Mouse (Mus musculus) limb, embryonic 15.5 days (tissue): ENCODE results near the gene Stac2. TPM values are rescaled to one million over a fixed set of nuclear protein-coding genes. Genes with fewer than 3 reads are reported as not detected.

Experiments
- ATAC-seq: fragments of 200-750 bp; cut with Nextera tagmentation; 2 replicates; pipeline ENCODE4 v1.8.0; 2017; ENCODE audit warnings: low read depth, moderate TSS enrichment; ENCODE audit not compliant: insufficient number of reproducible peaks, low FRiP score, low TSS enrichment
- H3K27ac ChIP-seq: fragments of 300-500 bp; sonication (generic); 2 replicates; pipeline ENCODE4 v1.5.1; 2015; ENCODE audit warnings: moderate library complexity, mild to moderate bottlenecking, inconsistent platforms
- H3K27me3 ChIP-seq: fragments of 300-500 bp; sonication (generic); 2 replicates; pipeline ENCODE4 v1.6.1; 2015; ENCODE audit warnings: inconsistent platforms
- H3K36me3 ChIP-seq: fragments of 300-500 bp; sonication (generic); 2 replicates; pipeline ENCODE4 v1.6.1; 2015; ENCODE audit warnings: inconsistent platforms
- H3K4me1 ChIP-seq: fragments of 300-500 bp; sonication (generic); 2 replicates; pipeline ENCODE4 v1.6.1; 2015; ENCODE audit warnings: inconsistent platforms
- H3K4me2 ChIP-seq: fragments of 300-500 bp; sonication (generic); 2 replicates; pipeline ENCODE4 v1.6.1; 2015; ENCODE audit warnings: mild to moderate bottlenecking, inconsistent platforms
- H3K4me3 ChIP-seq: fragments of 300-500 bp; sonication (generic); 2 replicates; pipeline ENCODE4 v1.5.1; 2015; ENCODE audit warnings: mild to moderate bottlenecking, inconsistent platforms
- H3K9ac ChIP-seq: fragments of 300-500 bp; sonication (generic); 2 replicates; pipeline ENCODE4 v1.6.1; 2015; ENCODE audit warnings: inconsistent platforms
- H3K9me3 ChIP-seq: fragments of 300-500 bp; sonication (generic); 2 replicates; pipeline ENCODE4 v1.6.1; 2016; ENCODE audit warnings: inconsistent platforms
- WGBS: fragments of 180-500 bp; shearing (Covaris S2); methylation state at CpG from one replicate; pipeline ENCODE4 v1.1.7; 2015; 5-methylcytosine and 5-hydroxymethylcytosine counted together
- polyA plus RNA-seq: library from polyadenylated mRNA; unstranded; fragments of >200 nt; fragmentation: Nextera tagmentation; extraction: Ambion mirVana; gene quantifications from 2 replicates; pipeline ENCODE4 v1.2.1, GENCODE M21; 2015

Stac2 gene
- polyA plus RNA-seq, 1 experiment from 2014 or later: 0.68 TPM

DNA sequence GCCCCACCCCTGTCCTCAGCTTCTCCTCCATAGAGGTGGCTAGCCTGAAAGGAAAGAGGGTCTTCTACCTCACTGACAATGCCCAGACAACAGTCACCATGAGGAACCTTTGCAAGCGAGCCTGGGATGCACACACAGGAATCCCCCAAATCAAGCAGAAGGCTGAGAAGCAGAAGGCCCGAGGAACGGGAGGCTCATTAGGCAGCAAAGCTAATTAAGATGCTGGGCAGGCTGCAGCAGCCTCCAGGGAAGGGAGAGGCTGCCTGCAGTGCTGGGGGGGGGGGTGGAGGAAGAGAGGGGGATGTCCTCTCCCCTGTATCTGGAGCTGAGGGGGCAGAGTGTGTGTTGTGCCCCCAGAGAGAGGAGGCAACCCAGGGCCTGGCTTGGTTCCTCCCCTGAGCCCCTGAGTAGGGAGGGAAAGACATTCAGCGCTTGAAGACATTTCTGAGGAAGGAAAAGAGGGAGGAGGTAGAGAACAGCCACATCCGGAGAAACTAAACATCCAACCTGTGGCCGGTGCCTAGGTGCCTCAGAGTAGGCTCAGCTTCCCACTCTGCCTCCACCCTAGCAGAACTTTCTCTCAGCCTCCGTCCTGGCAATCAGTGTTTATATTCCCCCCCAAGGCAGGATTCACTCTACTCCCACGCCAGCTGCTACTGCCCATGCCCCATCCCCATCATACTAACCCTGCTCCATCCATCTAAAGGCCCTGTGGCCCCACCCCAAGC, 33.2 kb downstream of the Stac2 start:
- H3K4me2 ChIP-seq: peak overlapping the region; percentile 19; the same call in 1 of the 2 replicates
- 25% methylated on average over 8 of the region's 8 CpGs for WGBS

DNA sequence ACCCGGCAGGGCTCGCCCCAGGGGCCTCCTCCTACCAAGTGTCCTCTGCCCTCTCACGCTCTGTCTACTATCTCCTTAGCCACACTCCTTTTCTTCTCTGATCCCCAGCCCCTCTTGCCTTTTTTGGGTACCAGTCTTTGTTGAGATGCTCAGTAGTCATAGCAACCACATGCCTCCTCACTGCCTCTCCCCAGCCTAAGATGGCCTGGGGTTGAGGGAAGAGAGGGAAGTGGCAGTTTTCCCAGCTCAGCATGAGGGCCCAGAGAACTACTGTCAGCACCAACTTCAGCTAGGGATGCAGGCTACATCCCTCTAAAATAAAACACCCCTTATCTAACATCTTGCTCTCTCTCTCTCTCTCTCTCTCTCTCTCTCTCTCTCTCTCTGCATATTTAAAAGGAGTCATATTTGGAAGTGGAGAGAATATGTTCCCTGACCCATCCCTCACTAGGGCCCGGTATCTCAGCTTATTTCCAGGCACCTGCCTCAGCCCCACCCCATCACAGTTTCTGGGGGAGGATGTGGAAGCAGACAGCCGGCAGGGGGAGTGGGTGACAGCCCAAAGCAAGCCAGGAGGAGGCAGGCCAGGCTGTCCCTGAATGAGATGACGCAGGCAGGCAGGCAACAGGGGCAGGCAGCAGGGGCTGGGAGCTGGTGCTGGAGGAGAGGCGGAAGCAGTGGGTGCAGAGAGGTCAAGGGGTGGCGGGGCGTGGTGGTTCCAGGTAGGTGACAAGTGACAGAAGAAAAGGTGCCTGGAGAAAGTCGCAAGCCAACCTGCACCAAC, 34.2 kb downstream of the Stac2 start:
- no peaks in the 10 kb centered on the region for H3K9me3 ChIP-seq
- no peak overlapping the region for H3K4me2 ChIP-seq
- H3K9ac ChIP-seq: no peak overlapping the region
- H3K27me3 ChIP-seq: no peaks in the 10 kb centered on the region
- H3K27ac ChIP-seq: no peak overlapping the region
- H3K36me3 ChIP-seq: peaks cover 41% of the 10 kb centered on the region
- peaks cover 38% of the 10 kb centered on the region for H3K4me1 ChIP-seq
- WGBS: 51% methylated on average over 10 of the region's 10 CpGs
- ATAC-seq: no peak
- no peak overlapping the region for H3K4me3 ChIP-seq

More for the DNA sequence above, 33.2 kb downstream of the Stac2 start:
- peak overlapping the region; percentile 43 for H3K27ac ChIP-seq
- ATAC-seq: no peak
- H3K4me1 ChIP-seq: peaks cover 38% of the 10 kb centered on the region
- no peaks in the 10 kb centered on the region for H3K9me3 ChIP-seq
- no peak overlapping the region for H3K9ac ChIP-seq
- no peaks in the 10 kb centered on the region for H3K27me3 ChIP-seq
- peak overlapping the region; percentile 10; the same call in 1 of the 2 replicates for H3K4me3 ChIP-seq
- H3K36me3 ChIP-seq: peaks cover 33% of the 10 kb centered on the region

DNA sequence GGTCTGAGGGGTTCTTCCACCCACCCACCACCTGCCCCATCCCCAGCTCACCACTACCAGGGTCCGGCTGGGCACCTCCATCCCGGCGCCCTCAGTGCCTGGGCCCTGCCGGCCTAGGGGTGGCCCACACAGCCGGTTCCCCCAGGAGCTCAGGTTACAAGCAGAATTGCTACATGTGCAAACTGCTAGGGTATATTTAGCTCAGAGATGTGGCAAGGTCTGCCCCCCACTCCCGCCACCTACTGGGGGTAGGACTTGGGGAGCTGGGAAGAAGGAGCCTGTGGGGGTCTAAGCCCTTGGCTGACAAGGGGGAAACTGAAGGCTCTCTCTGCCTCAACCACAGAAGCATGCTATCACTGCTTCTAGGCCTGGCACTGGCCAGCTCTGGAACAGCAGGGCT, 35.0 kb downstream of the Stac2 start:
- no peaks in the 10 kb centered on the region for H3K27me3 ChIP-seq
- no peak overlapping the region for H3K4me3 ChIP-seq
- H3K4me2 ChIP-seq: no peak overlapping the region
- peaks cover 38% of the 10 kb centered on the region for H3K4me1 ChIP-seq
- no peaks in the 10 kb centered on the region for H3K9me3 ChIP-seq
- peaks cover 45% of the 10 kb centered on the region for H3K36me3 ChIP-seq
- no peak overlapping the region for H3K9ac ChIP-seq
- H3K27ac ChIP-seq: no peak overlapping the region
- no peak for ATAC-seq
- 64% methylated on average over 6 of the region's 6 CpGs for WGBS

DNA sequence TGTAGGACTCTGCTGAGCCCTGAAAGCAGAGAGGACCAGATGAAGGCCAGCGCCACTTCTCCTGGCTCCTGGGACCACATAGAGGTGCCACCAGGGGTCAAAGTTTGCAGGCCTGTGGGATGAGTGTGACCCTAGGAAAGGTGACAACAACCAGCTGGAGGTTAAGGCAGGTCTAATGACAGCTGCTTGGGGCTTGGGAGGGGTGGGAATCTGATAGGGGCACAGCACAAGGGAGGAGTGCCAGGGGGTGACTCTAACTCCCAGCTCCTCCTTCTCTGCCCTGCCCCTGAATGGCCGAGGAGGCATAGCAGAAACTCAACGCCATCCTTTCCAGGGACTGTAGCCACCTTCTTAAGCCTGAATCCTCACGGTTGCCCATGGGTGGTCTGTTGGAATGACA, 36.4 kb downstream of the Stac2 start:
- Histone ChIP-seq H3K36me3 (peaks cover 55% of the 10 kb centered on the region), H3K9me3 (no peaks in the 10 kb centered on the region), H3K27me3 (no peaks in the 10 kb centered on the region), H3K4me3 (no peak overlapping the region), H3K27ac (no peak overlapping the region), H3K4me2 (no peak overlapping the region), H3K9ac (no peak overlapping the region), H3K4me1 (peaks cover 32% of the 10 kb centered on the region)
- ATAC-seq: no peak
- 61% methylated on average over 4 of the region's 4 CpGs for WGBS

DNA sequence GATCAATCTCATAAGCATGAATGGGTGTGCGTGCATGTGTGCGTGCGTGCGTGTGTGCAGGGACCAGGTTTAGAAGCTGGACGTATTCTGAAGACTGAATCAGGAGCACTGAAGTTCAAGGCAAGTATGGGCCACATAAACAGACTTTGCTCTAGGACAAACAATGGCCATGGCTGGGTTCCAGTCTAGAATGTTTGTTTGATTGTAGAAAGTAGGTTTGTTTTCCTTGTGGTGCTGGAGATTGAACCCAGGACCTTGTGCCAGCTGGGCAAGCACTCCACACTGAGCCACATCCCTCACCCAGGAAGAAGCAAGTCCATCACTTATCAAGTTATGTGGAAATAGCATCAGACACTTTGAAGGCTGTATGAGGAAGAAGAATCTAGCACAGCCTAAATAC, 37.1 kb downstream of the Stac2 start:
- no peak for ATAC-seq
- WGBS: 96% methylated on average over 5 of the region's 5 CpGs

DNA sequence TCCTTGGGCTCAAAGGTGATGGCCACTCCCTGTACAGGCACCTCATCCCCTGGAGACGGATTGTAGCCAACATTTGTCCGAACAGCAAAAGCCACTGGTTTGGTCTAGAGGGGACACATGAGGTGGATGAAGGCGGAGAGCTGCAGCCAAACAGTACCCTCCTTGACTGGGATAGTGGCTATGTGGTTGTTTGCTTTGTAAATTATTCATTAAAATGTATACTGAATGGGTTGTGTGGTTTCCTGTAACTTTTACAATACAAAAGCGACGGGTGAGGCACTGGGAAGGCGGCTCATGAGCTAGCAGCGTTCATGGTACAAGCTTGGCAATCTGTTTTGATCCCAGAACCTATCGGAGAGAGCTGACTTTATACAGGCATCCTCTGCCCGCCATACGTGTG, 40.4 kb downstream of the Stac2 start:
- Histone ChIP-seq H3K9me3 (no peaks in the 10 kb centered on the region), H3K4me1 (no peaks in the 10 kb centered on the region; the same call in 1 of the 2 replicates), H3K4me2 (no peak overlapping the region), H3K36me3 (peaks cover 77% of the 10 kb centered on the region), H3K9ac (no peak overlapping the region), H3K27ac (no peak overlapping the region), H3K4me3 (no peak overlapping the region), H3K27me3 (no peaks in the 10 kb centered on the region)
- 78% methylated on average over 10 of the region's 10 CpGs for WGBS
- ATAC-seq: no peak

More for the DNA sequence above, 37.1 kb downstream of the Stac2 start:
- Histone ChIP-seq H3K9me3 (no peaks in the 10 kb centered on the region), H3K27ac (no peak overlapping the region), H3K4me2 (no peak overlapping the region), H3K36me3 (peaks cover 55% of the 10 kb centered on the region), H3K9ac (no peak overlapping the region), H3K27me3 (no peaks in the 10 kb centered on the region), H3K4me1 (peaks cover 25% of the 10 kb centered on the region), H3K4me3 (no peak overlapping the region)

DNA sequence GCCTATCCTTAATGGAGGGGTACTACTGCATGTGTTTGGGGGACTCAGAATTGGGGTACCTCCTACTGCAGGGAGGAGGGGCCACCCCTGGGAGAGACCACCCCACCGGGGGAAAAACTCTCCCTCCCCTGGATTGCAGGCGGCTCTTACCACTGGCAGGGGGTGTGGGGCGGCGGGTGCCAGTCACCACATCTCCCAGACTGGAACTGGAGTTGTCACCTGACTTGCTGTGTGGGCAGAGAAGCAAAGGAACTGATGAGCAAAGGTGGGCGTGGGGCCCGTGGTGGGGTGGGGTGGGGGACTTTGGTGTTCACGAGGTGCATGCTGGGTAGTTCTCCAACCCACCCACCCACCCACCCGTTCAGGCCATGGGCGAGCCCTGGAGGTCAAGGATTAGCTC, 41.5 kb downstream of the Stac2 start:
- Histone ChIP-seq H3K4me3 (no peak overlapping the region), H3K4me2 (no peak overlapping the region), H3K4me1 (no peaks in the 10 kb centered on the region), H3K9me3 (no peaks in the 10 kb centered on the region), H3K27ac (no peak overlapping the region), H3K36me3 (peaks cover 76% of the 10 kb centered on the region), H3K27me3 (no peaks in the 10 kb centered on the region), H3K9ac (no peak overlapping the region)
- ATAC-seq: no peak
- WGBS: 49% methylated on average over 9 of the region's 9 CpGs

DNA sequence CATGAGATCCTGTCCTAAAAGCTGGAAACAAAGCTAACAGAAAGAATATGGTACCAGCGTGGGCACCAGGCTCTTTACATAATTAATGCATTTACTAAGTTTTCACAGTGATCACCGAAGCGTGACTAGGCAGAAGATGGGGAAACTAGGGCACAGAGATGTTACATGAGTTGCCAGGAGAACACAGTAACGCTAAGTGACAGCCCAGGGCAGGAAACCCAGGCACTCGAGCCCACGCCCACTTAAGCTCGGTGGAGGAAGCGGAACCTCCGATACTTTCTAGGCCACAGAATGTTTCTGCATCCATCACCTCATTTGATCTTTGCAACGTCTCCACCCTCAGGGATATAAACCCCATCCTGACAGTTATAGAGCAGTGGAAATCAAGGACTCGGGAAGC, 45.2 kb downstream of the Stac2 start:
- H3K9me3 ChIP-seq: no peaks in the 10 kb centered on the region
- no peak overlapping the region for H3K4me3 ChIP-seq
- H3K4me2 ChIP-seq: no peak overlapping the region
- ATAC-seq: no peak
- H3K27me3 ChIP-seq: no peaks in the 10 kb centered on the region
- H3K27ac ChIP-seq: no peak overlapping the region
- 73% methylated on average over 11 of the region's 11 CpGs for WGBS
- H3K9ac ChIP-seq: no peak overlapping the region
- peaks cover 69% of the 10 kb centered on the region for H3K36me3 ChIP-seq
- H3K4me1 ChIP-seq: peaks cover 16% of the 10 kb centered on the region

DNA sequence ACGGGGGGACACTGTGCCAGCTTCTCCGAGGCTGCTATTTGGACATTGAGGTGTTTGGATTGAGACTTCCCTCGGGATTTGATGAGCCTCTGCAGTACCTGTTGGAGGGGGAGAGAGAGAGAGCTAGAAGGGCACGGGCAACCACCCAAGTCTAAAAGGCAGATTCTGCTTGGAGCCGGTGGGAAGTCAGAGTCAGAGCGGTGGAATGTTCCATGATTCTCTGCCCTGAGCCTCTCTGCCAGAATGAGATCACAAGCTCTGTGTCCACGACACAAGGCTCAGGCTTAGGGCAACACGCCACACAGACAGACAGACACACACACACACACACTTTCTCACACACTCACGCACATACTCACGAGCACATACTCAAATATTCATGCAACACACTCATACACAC, 47.6 kb downstream of the Stac2 start:
- Histone ChIP-seq H3K4me1 (peaks cover 33% of the 10 kb centered on the region), H3K27me3 (peaks cover 9% of the 10 kb centered on the region), H3K9me3 (no peaks in the 10 kb centered on the region), H3K4me3 (no peak overlapping the region), H3K4me2 (no peak overlapping the region), H3K27ac (peak overlapping the region; percentile 50), H3K9ac (no peak overlapping the region), H3K36me3 (peaks cover 60% of the 10 kb centered on the region)
- WGBS: 69% methylated on average over 10 of the region's 10 CpGs
- no peak for ATAC-seq

DNA sequence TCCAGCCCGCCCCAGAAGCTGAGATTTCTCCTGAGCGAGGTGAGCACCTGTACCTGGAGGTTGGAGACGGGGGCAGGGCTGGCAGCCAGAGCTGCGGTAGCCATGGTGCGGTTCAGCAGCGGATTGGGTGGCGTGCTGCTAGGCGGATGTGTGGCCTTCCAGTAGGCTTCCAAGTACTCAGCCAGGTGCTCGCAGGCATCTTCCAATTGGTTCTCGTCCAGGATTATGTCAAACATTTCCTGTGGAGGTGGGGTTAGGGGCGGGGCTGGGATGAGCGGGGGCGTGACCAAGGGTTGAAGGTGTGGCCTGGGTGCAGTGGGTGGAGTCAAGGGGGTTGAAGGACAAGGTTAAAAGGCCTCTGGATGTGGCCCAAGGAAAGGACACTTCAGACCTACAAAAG, 48.2 kb downstream of the Stac2 start:
- Histone ChIP-seq H3K27me3 (peaks cover 9% of the 10 kb centered on the region), H3K27ac (no peak overlapping the region), H3K4me3 (no peak overlapping the region), H3K36me3 (peaks cover 54% of the 10 kb centered on the region), H3K4me1 (peaks cover 36% of the 10 kb centered on the region), H3K4me2 (no peak overlapping the region), H3K9ac (no peak overlapping the region), H3K9me3 (no peaks in the 10 kb centered on the region)
- ATAC-seq: no peak
- WGBS: 47% methylated on average over 13 of the region's 13 CpGs

DNA sequence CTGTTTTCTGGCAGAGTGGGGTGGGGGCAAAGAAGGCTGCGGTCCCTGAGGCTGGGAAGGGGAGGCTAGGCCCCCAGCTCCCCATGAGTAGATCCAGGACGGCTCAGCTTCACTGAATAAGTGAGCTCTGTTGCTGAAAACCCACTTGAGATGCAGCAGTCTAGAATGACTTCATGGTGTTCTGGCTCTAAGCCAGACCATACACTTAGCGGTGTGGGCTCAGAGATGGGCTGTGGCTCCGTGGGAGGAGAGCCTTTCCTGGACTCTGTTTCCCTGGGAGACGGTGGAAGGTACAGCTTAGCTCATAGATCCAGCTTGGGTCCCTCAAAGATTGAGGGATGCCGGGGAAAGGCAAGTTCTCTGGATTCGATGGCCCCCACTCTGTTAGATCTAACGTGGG, 49.1 kb downstream of the Stac2 start:
- peaks cover 9% of the 10 kb centered on the region for H3K27me3 ChIP-seq
- 52% methylated on average over 8 of the region's 8 CpGs for WGBS
- H3K27ac ChIP-seq: peak overlapping the region; percentile 4; the same call in 1 of the 2 replicates
- ATAC-seq: no peak
- H3K4me3 ChIP-seq: no peak overlapping the region
- no peak overlapping the region for H3K4me2 ChIP-seq
- H3K36me3 ChIP-seq: peaks cover 45% of the 10 kb centered on the region
- H3K9ac ChIP-seq: no peak overlapping the region
- H3K4me1 ChIP-seq: peaks cover 44% of the 10 kb centered on the region
- H3K9me3 ChIP-seq: no peaks in the 10 kb centered on the region

DNA sequence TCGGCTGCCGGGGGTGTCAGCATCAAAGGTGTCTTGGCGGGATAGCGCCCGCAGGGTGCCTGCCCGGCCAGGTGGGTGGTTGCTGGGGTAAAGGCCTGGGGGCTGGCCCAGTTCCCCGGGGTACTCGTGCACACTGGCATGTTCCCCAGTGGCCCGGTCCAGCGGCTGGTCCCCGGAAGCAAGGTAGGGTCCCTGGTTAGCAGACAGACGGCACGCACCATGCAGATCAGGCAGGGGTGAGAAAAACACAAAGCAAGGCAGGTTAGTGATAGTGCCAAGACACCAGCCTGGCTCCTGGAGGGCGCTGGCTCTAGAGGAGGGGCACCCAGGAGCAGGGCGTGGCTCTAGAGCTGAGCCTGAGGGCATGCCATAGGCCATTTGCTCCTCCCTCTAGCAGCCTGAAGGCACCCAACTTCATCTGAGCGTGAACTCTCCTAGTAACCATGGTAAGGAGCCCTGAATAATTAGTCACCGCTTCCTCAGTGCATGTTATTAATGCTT, 50.0 kb downstream of the Stac2 start:
- peaks cover 9% of the 10 kb centered on the region for H3K27me3 ChIP-seq
- no peak overlapping the region for H3K9ac ChIP-seq
- ATAC-seq: no peak
- peaks cover 46% of the 10 kb centered on the region for H3K4me1 ChIP-seq
- H3K27ac ChIP-seq: no peak overlapping the region
- H3K9me3 ChIP-seq: no peaks in the 10 kb centered on the region
- peak overlapping the region; percentile 10; the same call in 1 of the 2 replicates for H3K4me3 ChIP-seq
- 39% methylated on average over 17 of the region's 17 CpGs for WGBS
- peak overlapping the region; percentile 25; the same call in 1 of the 2 replicates for H3K4me2 ChIP-seq
- H3K36me3 ChIP-seq: peaks cover 37% of the 10 kb centered on the region
